ENCODE assay signal across 18 mouse cellular contexts in genomic region chr11:6504689-6505088, GRCm38 (mm10). TPM values are rescaled to one million over a fixed set of nuclear protein-coding genes. Genes with fewer than 3 reads are reported as not detected.
DNase-seq lines count a peak whose midpoint lies in the region; ATAC-seq and TF ChIP-seq lines count a peak whose summit lies in the region.
"Had no signal": no experiment of that assay in that cellular context is flagged by ENCODE, and none has a peak within 500 bp of the region (broad histone marks: within the 10 kb centered on the region; RNA-seq: fewer than 3 reads in every experiment).

No protein-coding gene starts in this region.

- H3K27me3 ChIP-seq in lung, embryonic 14.5 days (ENCODE audit: insufficient read depth, low read length) = no peaks in the 10 kb centered on the region
- H3K27me3 ChIP-seq in intestine, embryonic 15.5 days (replicated peaks) = no peaks in the 10 kb centered on the region
- no peaks in the 10 kb centered on the region for H3K27me3 ChIP-seq in lung, embryonic 16.5 days (ENCODE audit: control insufficient read depth, insufficient read depth, low read depth, low read length)
- no peaks in the 10 kb centered on the region for H3K27me3 ChIP-seq in stomach, postnatal 0 days (ENCODE audit: control insufficient read depth, insufficient read depth, low read length)
- no peaks in the 10 kb centered on the region for H3K27me3 ChIP-seq in embryonic facial prominence, embryonic 10.5 days (replicated peaks; ENCODE audit: low read depth, poor library complexity, severe bottlenecking)
- H3K27me3 ChIP-seq: embryonic facial prominence, embryonic 15.5 days; heart, embryonic 12.5 days had no signal

- no peak overlapping the region for H3K4me3 ChIP-seq in lung, embryonic 14.5 days (ENCODE audit: low read depth, low read length)
- no peak overlapping the region for H3K4me3 ChIP-seq in lung, adult 2 months (replicated peaks; ENCODE audit: extremely low read depth, low read depth, low read length)
- no peak overlapping the region for H3K4me3 ChIP-seq in intestine, embryonic 15.5 days (replicated peaks)
- no peak overlapping the region for H3K4me3 ChIP-seq in lung, embryonic 16.5 days (ENCODE audit: low read length)
- no peak overlapping the region for H3K4me3 ChIP-seq in stomach, postnatal 0 days (ENCODE audit: low read depth, low read length)
- no peak overlapping the region for H3K4me3 ChIP-seq in embryonic facial prominence, embryonic 10.5 days
- H3K4me3 ChIP-seq: embryonic facial prominence, embryonic 15.5 days; heart, embryonic 12.5 days; hindbrain, embryonic 10.5 days; limb, embryonic 10.5 days had no signal

- H3K36me3 ChIP-seq in lung, embryonic 14.5 days (ENCODE audit: insufficient read depth) = no peaks in the 10 kb centered on the region
- H3K36me3 ChIP-seq in intestine, embryonic 15.5 days = no peaks in the 10 kb centered on the region
- no peaks in the 10 kb centered on the region for H3K36me3 ChIP-seq in lung, embryonic 16.5 days (ENCODE audit: control insufficient read depth, insufficient read depth, low read length)
- H3K36me3 ChIP-seq in stomach, postnatal 0 days (ENCODE audit: control insufficient read depth, insufficient read depth, low read length) = no peaks in the 10 kb centered on the region
- no peaks in the 10 kb centered on the region for H3K36me3 ChIP-seq in embryonic facial prominence, embryonic 10.5 days (replicated peaks)
- H3K36me3 ChIP-seq: embryonic facial prominence, embryonic 15.5 days; heart, embryonic 12.5 days; hindbrain, embryonic 10.5 days; limb, embryonic 10.5 days had no signal

- no peak overlapping the region for H3K27ac ChIP-seq in lung, embryonic 14.5 days (ENCODE audit: low read depth)
- H3K27ac ChIP-seq in intestine, embryonic 15.5 days = peak overlapping the region; percentile 69
- peak overlapping the region; percentile 62 for H3K27ac ChIP-seq in lung, embryonic 16.5 days (ENCODE audit: low read length)
- no peak overlapping the region for H3K27ac ChIP-seq in stomach, postnatal 0 days (replicated peaks)
- H3K27ac ChIP-seq in embryonic facial prominence, embryonic 10.5 days (replicated peaks) = no peak overlapping the region
- H3K27ac ChIP-seq: embryonic facial prominence, embryonic 15.5 days; hindbrain, embryonic 10.5 days; limb, embryonic 10.5 days had no signal

- 65% methylated on average over 6 of the region's 6 CpGs for WGBS in lung, embryonic 14.5 days
- 55% methylated on average over 6 of the region's 6 CpGs for WGBS in lung, adult 2 months
- WGBS in intestine, embryonic 15.5 days = 62% methylated on average over 6 of the region's 6 CpGs
- 45% methylated on average over 6 of the region's 6 CpGs for WGBS in lung, embryonic 16.5 days
- WGBS in stomach, postnatal 0 days = 54% methylated on average over 6 of the region's 6 CpGs
- WGBS in embryonic facial prominence, embryonic 10.5 days = 85% methylated on average over 6 of the region's 6 CpGs

- H3K4me2 ChIP-seq in lung, embryonic 14.5 days = no peak overlapping the region
- H3K4me2 ChIP-seq in intestine, embryonic 15.5 days (replicated peaks) = peak overlapping the region; percentile 38
- H3K4me2 ChIP-seq in lung, embryonic 16.5 days (ENCODE audit: low read depth, low read length) = no peak overlapping the region
- no peak overlapping the region for H3K4me2 ChIP-seq in stomach, postnatal 0 days (replicated peaks; ENCODE audit: low read depth)
- H3K4me2 ChIP-seq: embryonic facial prominence, embryonic 15.5 days; heart, embryonic 12.5 days had no signal

- no peaks in the 10 kb centered on the region for H3K9me3 ChIP-seq in lung, embryonic 14.5 days (ENCODE audit: low read depth, low read length)
- H3K9me3 ChIP-seq in intestine, embryonic 15.5 days = no peaks in the 10 kb centered on the region
- no peaks in the 10 kb centered on the region for H3K9me3 ChIP-seq in lung, embryonic 16.5 days (ENCODE audit: control insufficient read depth, low read length)
- no peaks in the 10 kb centered on the region for H3K9me3 ChIP-seq in stomach, postnatal 0 days (ENCODE audit: control insufficient read depth, low read length)
- no peaks in the 10 kb centered on the region for H3K9me3 ChIP-seq in embryonic facial prominence, embryonic 10.5 days
- H3K9me3 ChIP-seq: embryonic facial prominence, embryonic 15.5 days; heart, embryonic 12.5 days; hindbrain, embryonic 10.5 days; limb, embryonic 10.5 days had no signal

- H3K9ac ChIP-seq in lung, embryonic 14.5 days = no peak overlapping the region
- H3K9ac ChIP-seq in intestine, embryonic 15.5 days = no peak overlapping the region
- no peak overlapping the region for H3K9ac ChIP-seq in lung, embryonic 16.5 days (ENCODE audit: low read length)
- H3K9ac ChIP-seq in stomach, postnatal 0 days (ENCODE audit: low read length) = no peak overlapping the region
- H3K9ac ChIP-seq: embryonic facial prominence, embryonic 15.5 days; heart, embryonic 12.5 days had no signal

- TF ChIP-seq CTCF in lung, embryonic 14.5 days (IDR thresholded peaks at IDR 0.05; ENCODE audit: low read depth) = no peak
- TF ChIP-seq CTCF in lung, adult 2 months (IDR thresholded peaks at IDR 0.05; ENCODE audit: insufficient read depth, low read length) = no peak
- TF ChIP-seq CTCF in stomach, postnatal 0 days (IDR thresholded peaks at IDR 0.05; ENCODE audit: low read depth) = no peak

- DNase-seq in lung, embryonic 14.5 days = peak; percentile 6
- DNase-seq in lung, adult 2 months = no peak
- no peak for DNase-seq in stomach, postnatal 0 days (ENCODE audit: low spot score)
- DNase-seq in embryo, embryonic 10.5 days (ENCODE audit: low spot score) = no peak
- no peak for DNase-seq in embryonic facial prominence, embryonic 10.5 days (ENCODE audit: low spot score)
- DNase-seq in embryo, embryonic 9.5 days (ENCODE audit: extremely low spot score) = no peak
- DNase-seq: adrenal gland, postnatal 25 days; gastrocnemius, postnatal 10 days; kidney, adult 11 months; kidney, postnatal 14 days; thymus, adult 2 months had no signal

- ATAC-seq in lung, embryonic 14.5 days (ENCODE audit: insufficient read depth) = no peak
- ATAC-seq in intestine, embryonic 15.5 days = peak; percentile 88
- peak; percentile 80 for ATAC-seq in lung, embryonic 16.5 days (ENCODE audit: low read depth)
- ATAC-seq in stomach, postnatal 0 days (ENCODE audit: low FRiP score, low TSS enrichment) = peak; percentile 83
- ATAC-seq: forebrain, embryonic 14.5 days had no signal

- no peak for TF ChIP-seq POLR2A in lung, adult 2 months (IDR thresholded peaks at IDR 0.05; ENCODE audit: borderline replicate concordance, extremely low read depth, low read depth, low read length)

- TF ChIP-seq EP300 in stomach, postnatal 0 days (optimal IDR thresholded peaks at IDR 0.05) = no peak

- H3K4me1 ChIP-seq in lung, embryonic 14.5 days (ENCODE audit: insufficient read depth) = no peaks in the 10 kb centered on the region
- no peaks in the 10 kb centered on the region for H3K4me1 ChIP-seq in lung, adult 2 months (ENCODE audit: control insufficient read depth, insufficient read depth, low read length)
- no peaks in the 10 kb centered on the region for H3K4me1 ChIP-seq in intestine, embryonic 15.5 days (replicated peaks)
- H3K4me1 ChIP-seq in lung, embryonic 16.5 days (replicated peaks; ENCODE audit: control insufficient read depth, insufficient read depth, low read length) = no peaks in the 10 kb centered on the region
- no peaks in the 10 kb centered on the region for H3K4me1 ChIP-seq in stomach, postnatal 0 days (replicated peaks; ENCODE audit: control insufficient read depth, insufficient read depth)
- H3K4me1 ChIP-seq in embryonic facial prominence, embryonic 10.5 days = 0 out of 2 replicates have a peak, but pooled peaks cover 4% of the 10 kb centered on the region
- H3K4me1 ChIP-seq: embryonic facial prominence, embryonic 15.5 days; heart, embryonic 12.5 days; limb, embryonic 10.5 days had no signal

RNA-seq across cellular contexts. Expression of gene Myo1g, which starts 16.1 kb away (rescaled TPM):
- polyA plus RNA-seq in lung, embryonic 14.5 days (2014; fragmentation: Nextera tagmentation; extraction: Ambion mirVana) = 1.2 and 2.1 TPM in 2 replicates
- polyA plus RNA-seq in lung, adult 2 months (2012; rRNA removed) = 37.1 and 52.3 TPM in 2 replicates
- polyA plus RNA-seq in intestine, embryonic 15.5 days (2015; fragmentation: Nextera tagmentation; extraction: Ambion mirVana) = 1.8 and 1.9 TPM in 2 replicates
- 3.8 and 5.0 TPM in 2 replicates for polyA plus RNA-seq in lung, embryonic 16.5 days (2015; fragmentation: Nextera tagmentation; extraction: Ambion mirVana)
- 0.77 and 0.85 TPM in 2 replicates for polyA plus RNA-seq in stomach, postnatal 0 days (2015; fragmentation: Nextera tagmentation; extraction: Ambion mirVana)
- 0.75 and 1.1 TPM in 2 replicates for polyA plus RNA-seq in embryonic facial prominence, embryonic 10.5 days (2016; fragmentation: Nextera tagmentation; extraction: Ambion mirVana)

RNA-seq across cellular contexts. Expression of gene Purb, which starts 29.0 kb away (rescaled TPM):
- polyA plus RNA-seq in lung, embryonic 14.5 days (2014; fragmentation: Nextera tagmentation; extraction: Ambion mirVana) = 25.9 and 27.9 TPM in 2 replicates
- 10.7 and 11.0 TPM in 2 replicates for polyA plus RNA-seq in lung, adult 2 months (2012; rRNA removed)
- 26.6 and 28.8 TPM in 2 replicates for polyA plus RNA-seq in intestine, embryonic 15.5 days (2015; fragmentation: Nextera tagmentation; extraction: Ambion mirVana)
- polyA plus RNA-seq in lung, embryonic 16.5 days (2015; fragmentation: Nextera tagmentation; extraction: Ambion mirVana) = 31.2 and 32.6 TPM in 2 replicates
- 17.5 and 19.6 TPM in 2 replicates for polyA plus RNA-seq in stomach, postnatal 0 days (2015; fragmentation: Nextera tagmentation; extraction: Ambion mirVana)
- 17.5 and 17.7 TPM in 2 replicates for polyA plus RNA-seq in embryonic facial prominence, embryonic 10.5 days (2016; fragmentation: Nextera tagmentation; extraction: Ambion mirVana)

RNA-seq across cellular contexts. Expression of gene Ccm2, which starts 42.0 kb away (rescaled TPM):
- 88.8 and 94.3 TPM in 2 replicates for polyA plus RNA-seq in lung, embryonic 14.5 days (2014; fragmentation: Nextera tagmentation; extraction: Ambion mirVana)
- polyA plus RNA-seq in lung, adult 2 months (2012; rRNA removed) = 77.3 and 100 TPM in 2 replicates
- polyA plus RNA-seq in intestine, embryonic 15.5 days (2015; fragmentation: Nextera tagmentation; extraction: Ambion mirVana) = 73.8 and 76.9 TPM in 2 replicates
- polyA plus RNA-seq in lung, embryonic 16.5 days (2015; fragmentation: Nextera tagmentation; extraction: Ambion mirVana) = 79.1 and 79.3 TPM in 2 replicates
- 45.7 and 45.9 TPM in 2 replicates for polyA plus RNA-seq in stomach, postnatal 0 days (2015; fragmentation: Nextera tagmentation; extraction: Ambion mirVana)
- polyA plus RNA-seq in embryonic facial prominence, embryonic 10.5 days (2016; fragmentation: Nextera tagmentation; extraction: Ambion mirVana) = 109 and 114 TPM in 2 replicates

Comparison
In these comparisons a context has a peak if more than half of its experiments do, and no peak if none do; other contexts are left out.
1. H3K27ac ChIP-seq: peak in intestine, embryonic 15.5 days (single experiment) and lung, embryonic 16.5 days (single experiment); none in lung, embryonic 14.5 days (single experiment), stomach, postnatal 0 days (single experiment) and embryonic facial prominence, embryonic 10.5 days (single experiment).